ENCODE assay signal across 21 mouse cellular contexts in genomic region chr16:78135501-78135900, GRCm38 (mm10).
DNase-seq lines count a peak whose midpoint lies in the region; ATAC-seq and TF ChIP-seq lines count a peak whose summit lies in the region.
"Had no signal": no experiment of that assay in that cellular context is flagged by ENCODE, and none has a peak within 500 bp of the region (broad histone marks: within the 10 kb centered on the region; RNA-seq: fewer than 3 reads in every experiment).

No protein-coding gene starts in this region.

- TF ChIP-seq CTCF in hindbrain, postnatal 0 days (IDR thresholded peaks at IDR 0.05; ENCODE audit: low read depth), result no peak
- TF ChIP-seq CTCF in brain, embryonic 14.5 days (IDR thresholded peaks at IDR 0.05; ENCODE audit: borderline replicate concordance, extremely low read depth, insufficient read depth, insufficient read length), result no peak

- no peak overlapping the region for H3K4me3 ChIP-seq in hindbrain, postnatal 0 days (ENCODE audit: low read length)
- H3K4me3 ChIP-seq in hindbrain, embryonic 13.5 days, result no peak overlapping the region
- H3K4me3 ChIP-seq: forebrain, embryonic 12.5 days; heart, embryonic 13.5 days; kidney, embryonic 15.5 days had no signal

- no peaks in the 10 kb centered on the region for H3K9me3 ChIP-seq in hindbrain, postnatal 0 days (ENCODE audit: low read length)
- no peaks in the 10 kb centered on the region for H3K9me3 ChIP-seq in hindbrain, embryonic 13.5 days
- H3K9me3 ChIP-seq: forebrain, embryonic 12.5 days; heart, embryonic 13.5 days; kidney, embryonic 15.5 days had no signal

- 71% methylated on average over 5 of the region's 5 CpGs for WGBS in hindbrain, postnatal 0 days
- 92% methylated on average over 5 of the region's 5 CpGs for WGBS in hindbrain, embryonic 13.5 days

- TF ChIP-seq POLR2A in brain, embryonic 14.5 days (IDR thresholded peaks at IDR 0.05; ENCODE audit: borderline replicate concordance, extremely low read depth, insufficient read depth, insufficient read length, poor library complexity, severe bottlenecking), result no peak

- H3K27me3 ChIP-seq in hindbrain, postnatal 0 days (ENCODE audit: insufficient read depth, low read length), result no peaks in the 10 kb centered on the region
- no peaks in the 10 kb centered on the region for H3K27me3 ChIP-seq in hindbrain, embryonic 13.5 days
- H3K27me3 ChIP-seq: forebrain, embryonic 12.5 days; heart, embryonic 13.5 days; kidney, embryonic 15.5 days had no signal

- no peak overlapping the region for H3K4me2 ChIP-seq in hindbrain, postnatal 0 days (ENCODE audit: low read depth, low read length)
- H3K4me2 ChIP-seq in hindbrain, embryonic 13.5 days, result no peak overlapping the region
- H3K4me2 ChIP-seq: forebrain, embryonic 12.5 days; heart, embryonic 13.5 days; hindbrain, embryonic 14.5 days; kidney, embryonic 15.5 days; midbrain, embryonic 11.5 days had no signal

- ATAC-seq in hindbrain, postnatal 0 days, result no peak
- ATAC-seq in hindbrain, embryonic 13.5 days (ENCODE audit: low FRiP score), result no peak
- ATAC-seq: intestine, embryonic 16.5 days had no signal

- no peaks in the 10 kb centered on the region for H3K36me3 ChIP-seq in hindbrain, postnatal 0 days (ENCODE audit: insufficient read depth, low read length)
- H3K36me3 ChIP-seq in hindbrain, embryonic 13.5 days, result no peaks in the 10 kb centered on the region
- H3K36me3 ChIP-seq: forebrain, embryonic 12.5 days; heart, embryonic 13.5 days; kidney, embryonic 15.5 days had no signal

- no peak overlapping the region for H3K9ac ChIP-seq in hindbrain, postnatal 0 days (replicated peaks; ENCODE audit: low read length)
- no peak overlapping the region for H3K9ac ChIP-seq in hindbrain, embryonic 13.5 days
- H3K9ac ChIP-seq: forebrain, embryonic 12.5 days; heart, embryonic 13.5 days; hindbrain, embryonic 14.5 days; kidney, embryonic 15.5 days had no signal

- intact Hi-C loops in gastrocnemius, postnatal 14 days (cut with DNase I; ENCODE audit: low total_unique reads), result no loop called here

- no peaks in the 10 kb centered on the region for H3K4me1 ChIP-seq in hindbrain, postnatal 0 days (ENCODE audit: insufficient read depth, low read length)
- no peaks in the 10 kb centered on the region for H3K4me1 ChIP-seq in hindbrain, embryonic 13.5 days (replicated peaks)
- H3K4me1 ChIP-seq: forebrain, embryonic 12.5 days; kidney, embryonic 15.5 days had no signal

- H3K27ac ChIP-seq in hindbrain, postnatal 0 days, result no peak overlapping the region
- no peak overlapping the region for H3K27ac ChIP-seq in hindbrain, embryonic 13.5 days
- H3K27ac ChIP-seq: forebrain, embryonic 12.5 days; heart, embryonic 13.5 days; hindbrain, embryonic 14.5 days; kidney, embryonic 15.5 days; macrophage had no signal

- peak; percentile 5 to 16 for DNase-seq in cerebellum, postnatal 36 days
- DNase-seq in cerebellum, adult 11 months, result no peak
- DNase-seq in hindbrain, postnatal 0 days (ENCODE audit: low spot score), result peak; percentile 9
- DNase-seq in ovary, postnatal 36 days (ENCODE audit: low spot score), result peak; percentile 6
- DNase-seq in ovary, postnatal 10 days (ENCODE audit: low spot score), result no peak
- DNase-seq in brain, embryonic 14.5 days (ENCODE audit: low read depth), result peak; percentile 41
- DNase-seq in gastrocnemius, postnatal 14 days, result no peak
- DNase-seq: B cell, adult 2 months; cerebellum, adult 8-10 months; embryo, embryonic 11 days; gastrocnemius, postnatal 36 days; layer of hippocampus, postnatal 36 days; thymus, adult 2 months had no signal

Comparison
In these comparisons a context has a peak if more than half of its experiments do, and no peak if none do; other contexts are left out.
1. DNase-seq: peak in cerebellum, postnatal 36 days (2 of 2), hindbrain, postnatal 0 days (single experiment), ovary, postnatal 36 days (single experiment) and brain, embryonic 14.5 days (single experiment); none in cerebellum, adult 11 months (single experiment), ovary, postnatal 10 days (single experiment) and gastrocnemius, postnatal 14 days (single experiment).